Comparison of ENCODE assay signal across 22 mouse cellular contexts in the genomic region with DNA sequence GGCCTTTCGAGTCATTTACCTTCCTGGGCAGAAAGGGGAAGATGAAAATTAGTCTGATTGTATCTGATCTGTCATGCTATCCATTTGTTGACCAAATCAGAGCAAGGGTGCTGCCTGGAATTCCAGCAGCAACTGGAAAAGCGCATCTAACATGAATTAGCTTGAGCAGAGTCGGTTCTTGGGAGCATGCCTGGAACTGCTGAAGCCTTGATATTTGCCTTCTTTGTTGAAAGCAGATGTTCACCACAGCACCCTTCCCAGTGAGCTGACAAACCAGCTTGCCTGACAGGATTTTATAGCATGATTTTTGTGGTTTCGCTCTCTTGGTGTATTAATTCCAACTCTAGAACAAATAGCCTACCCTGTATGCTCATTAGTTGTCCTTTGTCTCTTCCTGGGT.
DNase-seq lines count a peak whose midpoint lies in the region; ATAC-seq and TF ChIP-seq lines count a peak whose summit lies in the region.
"Had no signal": no experiment of that assay in that cellular context is flagged by ENCODE, and none has a peak within 500 bp of the region (broad histone marks: within the 10 kb centered on the region; RNA-seq: fewer than 3 reads in every experiment).

No protein-coding gene starts in this region.

- H3K36me3 ChIP-seq in hindbrain, postnatal 0 days (ENCODE audit: insufficient read depth, low read length): no peaks in the 10 kb centered on the region
- no peaks in the 10 kb centered on the region for H3K36me3 ChIP-seq in hindbrain, embryonic 14.5 days (replicated peaks; ENCODE audit: control insufficient read depth, insufficient read depth)
- H3K36me3 ChIP-seq in neural tube, embryonic 15.5 days: no peaks in the 10 kb centered on the region
- no peaks in the 10 kb centered on the region for H3K36me3 ChIP-seq in embryonic facial prominence, embryonic 15.5 days
- H3K36me3 ChIP-seq: limb, embryonic 12.5 days; midbrain, embryonic 13.5 days; stomach, embryonic 15.5 days had no signal

- no peak for TF ChIP-seq CTCF in hindbrain, postnatal 0 days (IDR thresholded peaks at IDR 0.05; ENCODE audit: low read depth)

- ATAC-seq in hindbrain, postnatal 0 days: no peak
- ATAC-seq in hindbrain, embryonic 14.5 days (ENCODE audit: low FRiP score): no peak
- ATAC-seq in neural tube, embryonic 15.5 days (ENCODE audit: low FRiP score): no peak
- ATAC-seq in embryonic facial prominence, embryonic 15.5 days (ENCODE audit: insufficient number of reproducible peaks, low FRiP score, low TSS enrichment, low read depth): no peak
- ATAC-seq: hindbrain, embryonic 16.5 days; midbrain, embryonic 13.5 days had no signal

- DNase-seq in hindbrain, postnatal 0 days (ENCODE audit: low spot score): peak; percentile 11
- no peak for DNase-seq in hindbrain, embryonic 14.5 days (ENCODE audit: low spot score)
- DNase-seq in neural tube, embryonic 10.5 days (ENCODE audit: extremely low spot score, low spot score): no peak
- DNase-seq in thymus, postnatal 10 days (ENCODE audit: low spot score in 2 of 2): no peak
- no peak for DNase-seq in lung, postnatal 4 days
- DNase-seq: adrenal gland, adult 2 months; cerebellum, adult 9-11 months; heart, adult 18-20 months; heart, postnatal 4 days; kidney, adult 11 months; kidney, postnatal 36 days; layer of hippocampus, adult 9-11 months; right cerebral cortex, postnatal 25 days; thymus, adult 2 months had no signal

- H3K9ac ChIP-seq in hindbrain, postnatal 0 days (replicated peaks; ENCODE audit: low read length): no peak overlapping the region
- H3K9ac ChIP-seq in hindbrain, embryonic 14.5 days: no peak overlapping the region
- H3K9ac ChIP-seq in neural tube, embryonic 15.5 days (replicated peaks): 0 out of 2 replicates have a peak overlapping the region, but pooled peaks have one; percentile 7
- H3K9ac ChIP-seq in embryonic facial prominence, embryonic 15.5 days: no peak overlapping the region
- H3K9ac ChIP-seq: limb, embryonic 12.5 days; liver, embryonic 14.5 days; midbrain, embryonic 13.5 days; stomach, embryonic 15.5 days had no signal

- WGBS in hindbrain, postnatal 0 days: 61% methylated on average over 4 of the region's 4 CpGs
- WGBS in hindbrain, embryonic 14.5 days: 78% methylated on average over 4 of the region's 4 CpGs
- 73% methylated on average over 4 of the region's 4 CpGs for WGBS in neural tube, embryonic 15.5 days
- 19% methylated on average over 4 of the region's 4 CpGs for WGBS in embryonic facial prominence, embryonic 15.5 days

- no peak overlapping the region for H3K27ac ChIP-seq in hindbrain, postnatal 0 days
- no peak overlapping the region for H3K27ac ChIP-seq in hindbrain, embryonic 14.5 days
- H3K27ac ChIP-seq in neural tube, embryonic 15.5 days (replicated peaks): no peak overlapping the region
- 0 out of 2 replicates have a peak overlapping the region, but pooled peaks have one; percentile 7 for H3K27ac ChIP-seq in embryonic facial prominence, embryonic 15.5 days (replicated peaks)
- H3K27ac ChIP-seq: left cerebral cortex, adult 2 months; limb, embryonic 12.5 days; liver, embryonic 14.5 days; midbrain, embryonic 13.5 days; stomach, embryonic 15.5 days had no signal

- H3K4me1 ChIP-seq in hindbrain, postnatal 0 days (ENCODE audit: insufficient read depth, low read length): no peaks in the 10 kb centered on the region
- H3K4me1 ChIP-seq in hindbrain, embryonic 14.5 days (replicated peaks; ENCODE audit: control insufficient read depth, insufficient read depth, low read length): no peaks in the 10 kb centered on the region
- H3K4me1 ChIP-seq in neural tube, embryonic 15.5 days: no peaks in the 10 kb centered on the region
- H3K4me1 ChIP-seq in embryonic facial prominence, embryonic 15.5 days: peaks cover 15% of the 10 kb centered on the region; the same call in 1 of the 2 replicates
- H3K4me1 ChIP-seq: limb, embryonic 12.5 days; midbrain, embryonic 13.5 days; stomach, embryonic 15.5 days had no signal

- no peaks in the 10 kb centered on the region for H3K9me3 ChIP-seq in hindbrain, postnatal 0 days (ENCODE audit: low read length)
- no peaks in the 10 kb centered on the region for H3K9me3 ChIP-seq in hindbrain, embryonic 14.5 days (ENCODE audit: control insufficient read depth, low read length)
- no peaks in the 10 kb centered on the region for H3K9me3 ChIP-seq in neural tube, embryonic 15.5 days (replicated peaks)
- no peaks in the 10 kb centered on the region for H3K9me3 ChIP-seq in embryonic facial prominence, embryonic 15.5 days (replicated peaks)
- H3K9me3 ChIP-seq: limb, embryonic 12.5 days; midbrain, embryonic 13.5 days; stomach, embryonic 15.5 days had no signal

- H3K4me2 ChIP-seq in hindbrain, postnatal 0 days (ENCODE audit: low read depth, low read length): no peak overlapping the region
- no peak overlapping the region for H3K4me2 ChIP-seq in hindbrain, embryonic 14.5 days (replicated peaks)
- no peak overlapping the region for H3K4me2 ChIP-seq in neural tube, embryonic 15.5 days
- no peak overlapping the region for H3K4me2 ChIP-seq in embryonic facial prominence, embryonic 15.5 days (replicated peaks)
- H3K4me2 ChIP-seq: limb, embryonic 12.5 days; midbrain, embryonic 13.5 days; stomach, embryonic 15.5 days had no signal

- H3K27me3 ChIP-seq in hindbrain, postnatal 0 days (ENCODE audit: insufficient read depth, low read length): no peaks in the 10 kb centered on the region
- no peaks in the 10 kb centered on the region for H3K27me3 ChIP-seq in hindbrain, embryonic 14.5 days (ENCODE audit: control insufficient read depth, insufficient read depth, low read length)
- no peaks in the 10 kb centered on the region for H3K27me3 ChIP-seq in neural tube, embryonic 15.5 days (replicated peaks)
- no peaks in the 10 kb centered on the region for H3K27me3 ChIP-seq in embryonic facial prominence, embryonic 15.5 days
- H3K27me3 ChIP-seq: limb, embryonic 12.5 days; midbrain, embryonic 13.5 days; stomach, embryonic 15.5 days had no signal

- H3K4me3 ChIP-seq in hindbrain, postnatal 0 days (ENCODE audit: low read length): no peak overlapping the region
- no peak overlapping the region for H3K4me3 ChIP-seq in hindbrain, embryonic 14.5 days (replicated peaks; ENCODE audit: low read length)
- no peak overlapping the region for H3K4me3 ChIP-seq in neural tube, embryonic 15.5 days (replicated peaks)
- no peak overlapping the region for H3K4me3 ChIP-seq in embryonic facial prominence, embryonic 15.5 days (replicated peaks)
- H3K4me3 ChIP-seq: left cerebral cortex, adult 2 months; limb, embryonic 12.5 days; midbrain, embryonic 13.5 days; stomach, embryonic 15.5 days had no signal
